Mouse (Mus musculus): ENCODE results near the gene Tpst2. TPM values are rescaled to one million over a fixed set of nuclear protein-coding genes. Genes with fewer than 3 reads are reported as not detected.

Tpst2 gene
- polyA plus RNA-seq, 1 experiment, result 37.6 TPM

GRCm38 (mm10) chr5:112329805-112330564 lies 53.5 kb downstream of the Tpst2 start:
- Histone ChIP-seq H3K27ac (ENCODE audit: insufficient read depth, low read depth, low read length) (no peak overlapping the region), H3K36me3 (ENCODE audit: control insufficient read depth, insufficient read depth, low read length) (peaks cover 1% of the 10 kb centered on the region; the same call in 1 of the 2 replicates), H3K4me3 (ENCODE audit: insufficient read depth, low read depth, low read length) (no peak overlapping the region), H3K27me3 (replicated peaks; ENCODE audit: control insufficient read depth, insufficient read depth, low read length) (no peaks in the 10 kb centered on the region), H3K4me1 (ENCODE audit: control insufficient read depth, insufficient read depth, low read length) (no peaks in the 10 kb centered on the region)
- TF ChIP-seq POLR2A (IDR thresholded peaks at IDR 0.05; ENCODE audit: low read depth, low read length) (no peak), CTCF (conservative IDR thresholded peaks at IDR 0.05; ENCODE audit: insufficient read depth, insufficient read length, low read depth, low read length) (no peak)
- no peak for DNase-seq
- WGBS, result 92% methylated on average over 14 of the region's 14 CpGs

DNA sequence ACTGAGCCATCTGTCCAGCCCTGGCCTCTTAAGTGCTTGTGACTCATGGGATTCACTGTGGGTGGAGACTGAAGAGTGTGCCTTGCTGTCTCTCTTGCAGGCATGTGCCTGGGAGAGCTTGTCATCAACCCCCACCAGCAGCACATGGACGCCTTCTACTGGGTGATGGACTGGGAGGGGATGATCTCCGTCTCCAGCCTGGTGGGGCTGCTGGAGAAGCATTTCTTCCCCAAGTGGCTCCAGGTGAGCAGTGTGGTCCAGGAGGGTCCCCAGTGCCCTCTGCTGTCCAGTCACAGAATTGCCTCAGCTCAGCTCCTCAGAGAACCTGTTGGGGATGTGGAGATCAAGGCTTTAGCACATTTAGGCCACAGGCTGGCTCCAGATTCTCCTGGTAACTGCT lies 59.0 kb downstream of the Tpst2 start:
- Histone ChIP-seq H3K27ac (ENCODE audit: insufficient read depth, low read depth, low read length) (no peak overlapping the region), H3K27me3 (replicated peaks; ENCODE audit: control insufficient read depth, insufficient read depth, low read length) (no peaks in the 10 kb centered on the region), H3K4me3 (ENCODE audit: insufficient read depth, low read depth, low read length) (no peak overlapping the region), H3K36me3 (ENCODE audit: control insufficient read depth, insufficient read depth, low read length) (peaks cover 6% of the 10 kb centered on the region; the same call in 1 of the 2 replicates), H3K4me1 (ENCODE audit: control insufficient read depth, insufficient read depth, low read length) (no peaks in the 10 kb centered on the region)
- TF ChIP-seq POLR2A (IDR thresholded peaks at IDR 0.05; ENCODE audit: low read depth, low read length) (no peak), CTCF (conservative IDR thresholded peaks at IDR 0.05; ENCODE audit: insufficient read depth, insufficient read length, low read depth, low read length) (peak; percentile 77)
- DNase-seq, result peak; percentile 60
- 15% methylated on average over 2 of the region's 2 CpGs for WGBS

GRCm38 (mm10) chr5:112337004-112337403 lies 60.5 kb downstream of the Tpst2 start:
- TF ChIP-seq CTCF (conservative IDR thresholded peaks at IDR 0.05; ENCODE audit: insufficient read depth, insufficient read length, low read depth, low read length) (no peak), POLR2A (IDR thresholded peaks at IDR 0.05; ENCODE audit: low read depth, low read length) (no peak)
- 95% methylated on average over 22 of the region's 22 CpGs for WGBS
- no peak for DNase-seq
- Histone ChIP-seq H3K4me1 (ENCODE audit: control insufficient read depth, insufficient read depth, low read length) (no peaks in the 10 kb centered on the region), H3K27me3 (replicated peaks; ENCODE audit: control insufficient read depth, insufficient read depth, low read length) (no peaks in the 10 kb centered on the region), H3K36me3 (ENCODE audit: control insufficient read depth, insufficient read depth, low read length) (peaks cover 6% of the 10 kb centered on the region; the same call in 1 of the 2 replicates), H3K27ac (ENCODE audit: insufficient read depth, low read depth, low read length) (no peak overlapping the region), H3K4me3 (ENCODE audit: insufficient read depth, low read depth, low read length) (no peak overlapping the region)

- Histone ChIP-seq H3K36me3 (ENCODE audit: control insufficient read depth, insufficient read depth, low read length) (peaks cover 5% of the 10 kb centered on the region; the same call in 1 of the 2 replicates), H3K27me3 (replicated peaks; ENCODE audit: control insufficient read depth, insufficient read depth, low read length) (no peaks in the 10 kb centered on the region), H3K4me1 (ENCODE audit: control insufficient read depth, insufficient read depth, low read length) (peaks cover 9% of the 10 kb centered on the region; the same call in 1 of the 2 replicates), H3K27ac (ENCODE audit: insufficient read depth, low read depth, low read length) (no peak overlapping the region), H3K4me3 (ENCODE audit: insufficient read depth, low read depth, low read length) (no peak overlapping the region)
- TF ChIP-seq CTCF (conservative IDR thresholded peaks at IDR 0.05; ENCODE audit: insufficient read depth, insufficient read length, low read depth, low read length) (no peak), POLR2A (IDR thresholded peaks at IDR 0.05; ENCODE audit: low read depth, low read length) (no peak)
- WGBS, result 52% methylated on average over 7 of the region's 7 CpGs
- DNase-seq, result no peak
Observed at GRCm38 (mm10) chr5:112339215-112339614, 62.7 kb downstream of the Tpst2 start.

- Histone ChIP-seq H3K4me1 (ENCODE audit: control insufficient read depth, insufficient read depth, low read length) (peaks cover 12% of the 10 kb centered on the region; the same call in 1 of the 2 replicates), H3K27ac (ENCODE audit: insufficient read depth, low read depth, low read length) (no peak within 1 kb of the TSS), H3K4me3 (ENCODE audit: insufficient read depth, low read depth, low read length) (peak within 1 kb of the TSS; percentile 68), H3K27me3 (replicated peaks; ENCODE audit: control insufficient read depth, insufficient read depth, low read length) (no peaks in the 10 kb centered on the region), H3K36me3 (ENCODE audit: control insufficient read depth, insufficient read depth, low read length) (no peaks in the 10 kb centered on the region)
- TF ChIP-seq CTCF (conservative IDR thresholded peaks at IDR 0.05; ENCODE audit: insufficient read depth, insufficient read length, low read depth, low read length) (no peak), POLR2A (IDR thresholded peaks at IDR 0.05; ENCODE audit: low read depth, low read length) (no peak)
- WGBS, result 1% methylated on average over 64 of the region's 64 CpGs
- DNase-seq, result peak; percentile 87
Observed at GRCm38 (mm10) chr5:112342463-112343204, 66.1 kb downstream of the Tpst2 start, which contains the start of the genes Srrd and Hps4. Gene Srrd, minus strand, starts transcription at chr5:112343040. Gene Hps4, plus strand, starts transcription at chr5:112343083.

GRCm38 (mm10) chr5:112343205-112343595 lies 66.7 kb downstream of the Tpst2 start:
- Histone ChIP-seq H3K27me3 (replicated peaks; ENCODE audit: control insufficient read depth, insufficient read depth, low read length) (no peaks in the 10 kb centered on the region), H3K36me3 (ENCODE audit: control insufficient read depth, insufficient read depth, low read length) (no peaks in the 10 kb centered on the region), H3K4me3 (ENCODE audit: insufficient read depth, low read depth, low read length) (peak overlapping the region; percentile 68), H3K4me1 (ENCODE audit: control insufficient read depth, insufficient read depth, low read length) (peaks cover 12% of the 10 kb centered on the region; the same call in 1 of the 2 replicates), H3K27ac (ENCODE audit: insufficient read depth, low read depth, low read length) (no peak overlapping the region)
- WGBS, result under 1% methylated on average over 24 of the region's 24 CpGs
- TF ChIP-seq CTCF (conservative IDR thresholded peaks at IDR 0.05; ENCODE audit: insufficient read depth, insufficient read length, low read depth, low read length), result no peak
- no peak for TF ChIP-seq POLR2A (IDR thresholded peaks at IDR 0.05; ENCODE audit: low read depth, low read length)
- no peak for DNase-seq

All from kidney, adult 2 months (tissue).